Mouse (Mus musculus) cortical plate, adult 2 months (tissue): Measurements from ENCODE around the gene Olfr1249. TPM values are rescaled to one million over a fixed set of nuclear protein-coding genes. Genes with fewer than 3 reads are reported as not detected.
"Not testable (repeated sequence)": the region's sequence is repeated elsewhere in the genome, so short reads cannot be mapped to it uniquely, and the experiment has no call there.

Experiments used
- H3K27ac ChIP-seq: fragments of 200-500 bp; 2 replicates; pipeline ENCODE4 v1.5.1; 2012; ENCODE audit warnings: low read length, control low read depth, inconsistent platforms; ENCODE audit not compliant: insufficient read depth
- H3K4me1 ChIP-seq: fragments of 200-500 bp; 2 replicates; pipeline ENCODE4 v1.6.1; 2011; ENCODE audit warnings: low read length; ENCODE audit not compliant: control insufficient read depth, insufficient read depth
- H3K4me3 ChIP-seq: fragments of 200-500 bp; 2 replicates; pipeline ENCODE4 v1.5.1; 2011; ENCODE audit warnings: mild to moderate bottlenecking, low read length, control low read depth; ENCODE audit not compliant: insufficient read depth
- CTCF ChIP-seq: fragments of 200-500 bp; IDR thresholded peaks from 2 replicates; pipeline ENCODE4 v1.5.1; 2011; ENCODE audit warnings: mild to moderate bottlenecking, control low read depth, low read length; ENCODE audit not compliant: insufficient read depth; ENCODE audit errors: extremely low read depth
- POLR2A ChIP-seq: fragments of 200-500 bp; IDR thresholded peaks from 2 replicates; pipeline ENCODE4 v1.6.1; 2011; ENCODE audit warnings: mild to moderate bottlenecking, low read length, control low read depth; ENCODE audit not compliant: insufficient read depth; ENCODE audit errors: extremely low read depth
- polyA plus RNA-seq: library from polyadenylated mRNA; depleted of rRNA; stranded (reverse); fragments of >200 nt; gene quantifications from 2 replicates; pipeline ENCODE4 v1.2.3, GENCODE M21; 2012; rRNA removed

Gene Olfr1249
- polyA plus RNA-seq = not detected in 2 replicates

DNA sequence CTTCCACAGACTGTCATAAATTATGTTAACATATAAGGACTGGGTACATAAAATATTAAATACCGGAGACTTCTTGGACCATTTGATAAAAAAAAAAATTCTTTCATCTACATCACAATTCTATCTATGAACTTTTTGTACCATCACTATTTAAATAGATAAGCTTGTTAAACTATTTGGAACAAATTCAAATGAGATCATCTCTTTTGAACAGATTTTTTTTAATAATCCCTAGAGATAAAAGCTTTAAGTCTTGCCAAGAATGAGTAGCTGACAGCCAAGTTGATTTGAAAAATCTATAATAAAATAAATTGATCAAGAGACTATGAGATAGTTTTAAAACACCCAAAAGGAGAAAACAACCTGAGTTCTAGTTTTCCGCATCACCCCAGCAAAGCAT is at the start of gene Olfr1249:
Gene Olfr1249 (minus strand): TSS at position 101 of the 400 bp plus-strand sequence.
- no peak for TF ChIP-seq CTCF
- TF ChIP-seq POLR2A = no peak
- Histone ChIP-seq H3K4me3 (no peak within 1 kb of the TSS), H3K27ac (no peak within 1 kb of the TSS), H3K4me1 (no peaks in the 10 kb centered on the region)

DNA sequence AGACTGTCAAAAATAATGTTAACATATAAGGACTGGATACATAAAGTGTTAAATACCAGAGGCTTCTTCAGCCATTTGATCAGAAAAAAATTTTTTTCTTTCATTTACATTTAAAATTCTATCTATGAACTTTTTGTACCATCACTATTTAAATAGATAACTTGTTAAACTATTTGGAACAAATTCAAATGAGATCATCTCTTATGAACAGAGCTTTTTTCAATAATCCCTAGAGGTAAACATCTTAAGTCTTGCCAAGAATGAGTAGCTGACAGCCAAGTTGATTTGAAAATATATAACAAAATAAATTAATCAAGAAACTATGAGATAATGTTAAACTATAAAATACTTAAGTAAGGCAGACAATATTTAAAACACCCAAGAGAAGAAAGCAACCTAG is 37.1 kb upstream of the Olfr1249 start, which contains the start of gene Olfr1251:
Gene Olfr1251 (minus strand): TSS at position 101 of the 400 bp plus-strand sequence.
- H3K27ac ChIP-seq = no peak within 1 kb of the TSS
- TF ChIP-seq CTCF = no peak
- no peak for TF ChIP-seq POLR2A
- no peaks in the 10 kb centered on the region for H3K4me1 ChIP-seq
- no peak within 1 kb of the TSS for H3K4me3 ChIP-seq

DNA sequence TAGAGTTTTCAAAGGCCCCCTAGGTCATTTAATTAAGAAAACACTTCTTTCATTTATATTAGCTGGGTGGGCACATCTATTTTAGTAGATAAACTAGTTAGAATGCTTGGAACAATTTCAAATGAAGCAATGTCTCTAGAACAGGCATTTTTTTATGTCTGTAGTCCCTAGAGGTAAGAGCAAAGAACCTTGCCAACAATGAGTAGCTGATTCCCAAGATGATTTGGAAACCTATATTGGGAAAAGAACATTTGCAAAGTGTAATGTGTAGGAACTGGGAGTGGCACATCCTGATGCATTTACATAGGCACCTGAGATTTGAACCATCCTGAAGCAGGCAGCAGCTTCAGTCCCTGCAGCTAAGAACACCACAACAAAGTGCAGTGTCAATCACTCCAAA is 26.6 kb upstream of the Olfr1249 start, which contains the start of gene Olfr1250:
Gene Olfr1250 (minus strand): TSS at position 101 of the 400 bp plus-strand sequence.
- Histone ChIP-seq H3K4me1 (no peaks in the 10 kb centered on the region), H3K4me3 (no peak within 1 kb of the TSS), H3K27ac (no peak within 1 kb of the TSS)
- TF ChIP-seq POLR2A = no peak
- TF ChIP-seq CTCF = no peak

DNA sequence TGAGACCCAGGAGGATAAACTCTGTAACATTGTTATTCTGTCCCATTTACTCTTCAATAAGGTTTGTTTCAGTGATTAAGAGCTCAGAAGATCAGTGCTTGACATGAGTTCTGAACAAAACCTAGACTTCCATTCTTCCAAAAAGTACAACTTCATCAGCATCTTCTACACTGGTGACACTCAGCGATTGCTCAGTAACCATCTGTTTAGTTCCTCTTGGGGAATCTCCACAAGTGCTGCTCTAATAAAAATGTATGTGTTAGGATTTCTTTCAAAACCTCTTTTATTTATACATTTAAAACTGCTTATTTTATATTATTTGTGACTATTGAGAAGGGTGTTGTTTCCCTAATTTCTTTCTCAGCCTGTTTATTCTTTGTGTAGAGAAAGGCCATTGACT is 16.6 kb downstream of the Olfr1249 start, which contains the start of gene Olfr1248:
Gene Olfr1248 (minus strand): TSS at position 101 of the 400 bp plus-strand sequence.
- H3K4me3 ChIP-seq, H3K4me1 ChIP-seq: not testable (repeated sequence)

DNA sequence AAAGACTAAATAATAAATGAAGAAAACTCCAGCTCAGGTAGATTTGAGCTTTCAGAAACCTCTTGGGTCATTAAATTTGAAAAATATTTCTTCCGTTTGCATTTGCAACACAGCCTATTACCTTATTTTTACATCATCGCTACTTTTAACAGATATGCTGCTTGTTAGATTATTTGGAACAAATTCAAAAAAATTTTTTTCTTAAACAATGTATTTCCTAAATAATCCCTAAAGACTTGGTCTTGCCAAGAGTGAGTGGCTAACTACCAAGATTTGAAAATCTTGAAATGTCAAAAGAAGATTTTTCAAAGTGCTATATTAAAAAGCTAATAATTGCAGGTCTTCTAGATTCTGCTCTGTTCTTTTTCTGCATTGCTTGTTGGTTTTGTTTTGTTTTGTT is 20.8 kb downstream of the Olfr1249 start, which contains the start of gene Olfr1247:
Gene Olfr1247 (minus strand): TSS at position 101 of the 400 bp plus-strand sequence.
- TF ChIP-seq POLR2A (no peak), CTCF (no peak)
- H3K27ac ChIP-seq = no peak within 1 kb of the TSS
- H3K4me1 ChIP-seq = no peaks in the 10 kb centered on the region
- no peak within 1 kb of the TSS for H3K4me3 ChIP-seq

More for the DNA sequence above, 16.6 kb downstream of the Olfr1249 start, which contains the start of gene Olfr1248:
- H3K27ac ChIP-seq = not testable (repeated sequence)

DNA sequence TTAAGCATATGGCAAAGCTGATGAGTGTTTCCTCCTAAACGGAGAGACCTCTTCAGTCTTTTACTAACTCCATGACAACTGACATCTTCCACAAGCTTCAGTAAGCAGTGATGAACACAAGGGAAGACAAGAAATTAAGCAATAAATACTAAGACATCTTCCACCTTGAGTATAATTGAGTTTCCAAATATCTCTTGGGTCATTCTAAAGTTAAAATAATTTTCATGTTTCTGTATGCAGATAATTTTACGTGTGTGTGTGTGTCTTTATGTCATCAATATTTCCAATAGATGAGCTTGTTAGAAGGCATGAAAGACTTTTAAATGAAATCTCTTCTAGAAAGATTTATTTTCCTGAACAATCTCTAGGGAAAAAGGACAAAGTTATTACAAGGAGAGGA is 41.7 kb downstream of the Olfr1249 start, which contains the start of gene Olfr1246:
Gene Olfr1246 (minus strand): TSS at position 101 of the 400 bp plus-strand sequence.
- Histone ChIP-seq H3K4me3 (no peak within 1 kb of the TSS), H3K27ac (no peak within 1 kb of the TSS), H3K4me1 (no peaks in the 10 kb centered on the region)
- no peak for TF ChIP-seq CTCF
- no peak for TF ChIP-seq POLR2A

Other genes starting within 250 kb of the Olfr1249 start
- not detected in 2 replicates for gene Olfr1238, start 225.3 kb downstream of the Olfr1249 start, polyA plus RNA-seq
- not detected in 2 replicates for gene Olfr1239, start 214.6 kb downstream of the Olfr1249 start, polyA plus RNA-seq
- gene Olfr1240, start 192.0 kb downstream of the Olfr1249 start, polyA plus RNA-seq = not detected in 2 replicates
- gene Olfr1241, start 147.9 kb downstream of the Olfr1249 start, polyA plus RNA-seq = not detected in 2 replicates
- not detected in 2 replicates for gene Olfr1242, start 136.6 kb downstream of the Olfr1249 start, polyA plus RNA-seq
- gene Olfr1243, start 103.5 kb downstream of the Olfr1249 start, polyA plus RNA-seq = not detected in 2 replicates
- gene Olfr1245, start 56.5 kb downstream of the Olfr1249 start, polyA plus RNA-seq = not detected in 2 replicates
- gene Olfr1246, start 41.8 kb downstream of the Olfr1249 start, polyA plus RNA-seq = not detected in 2 replicates
- 0.02 TPM in 1 of 2 replicates, not detected in the other for gene Olfr1247, start 20.9 kb downstream of the Olfr1249 start, polyA plus RNA-seq
- not detected in 2 replicates for gene Olfr1248, start 16.7 kb downstream of the Olfr1249 start, polyA plus RNA-seq
- gene Olfr1250, start 26.5 kb upstream of the Olfr1249 start, polyA plus RNA-seq = not detected in 2 replicates
- gene Olfr1251, start 37.0 kb upstream of the Olfr1249 start, polyA plus RNA-seq = not detected in 2 replicates
- not detected in 2 replicates for gene Olfr1252, start 90.0 kb upstream of the Olfr1249 start, polyA plus RNA-seq
- gene Olfr1253, start 122.1 kb upstream of the Olfr1249 start, polyA plus RNA-seq = not detected in 2 replicates
- gene Olfr1254, start 158.6 kb upstream of the Olfr1249 start, polyA plus RNA-seq = not detected in 2 replicates
- not detected in 2 replicates for gene Olfr1255, start 177.1 kb upstream of the Olfr1249 start, polyA plus RNA-seq
- not detected in 2 replicates for gene Olfr1256, start 206.6 kb upstream of the Olfr1249 start, polyA plus RNA-seq
- not detected in 2 replicates for gene Olfr48, start 213.2 kb upstream of the Olfr1249 start, polyA plus RNA-seq
- not detected in 2 replicates for gene Olfr1257, start 243.5 kb upstream of the Olfr1249 start, polyA plus RNA-seq